Mouse (Mus musculus) retina, adult 2 months (tissue): Measurements from ENCODE around the gene Irx2.

Experiments
- DNase-seq: peaks from one replicate; pipeline ENCODE4 v3.0.0-alpha.2; 2012; ENCODE audit warnings: low read depth, low spot score

Gene Irx2

GRCm38 (mm10) chr13:72628462-72628916 lies at the start of gene Irx2:
TSS of gene Irx2 (plus strand) at chr13:72628820.
- DNase-seq: no peak

- DNase-seq: no peak
Measured at GRCm38 (mm10) chr13:72581276-72581675, 47.3 kb upstream of the Irx2 start.

GRCm38 (mm10) chr13:72592526-72592925 lies 36.1 kb upstream of the Irx2 start:
- no peak for DNase-seq

GRCm38 (mm10) chr13:72593310-72593709 lies 35.3 kb upstream of the Irx2 start:
- DNase-seq: no peak

- no peak for DNase-seq
Measured at GRCm38 (mm10) chr13:72593710-72594111, 34.9 kb upstream of the Irx2 start.

GRCm38 (mm10) chr13:72599254-72599653 lies 29.4 kb upstream of the Irx2 start:
- DNase-seq: no peak

GRCm38 (mm10) chr13:72608706-72609105 lies 19.9 kb upstream of the Irx2 start:
- DNase-seq: no peak

GRCm38 (mm10) chr13:72610277-72610676 lies 18.3 kb upstream of the Irx2 start:
- no peak for DNase-seq

- DNase-seq: no peak
Measured at GRCm38 (mm10) chr13:72623926-72624846, 4.4 kb upstream of the Irx2 start.

- DNase-seq: no peak
Measured at GRCm38 (mm10) chr13:72624847-72625170, 3.8 kb upstream of the Irx2 start.

- no peak for DNase-seq
Measured at GRCm38 (mm10) chr13:72625236-72625950, 3.2 kb upstream of the Irx2 start.

GRCm38 (mm10) chr13:72627391-72628321 lies 964 bp upstream of the Irx2 start:
- no peak for DNase-seq

- DNase-seq: no peak
Measured at GRCm38 (mm10) chr13:72628935-72629631, 463 bp downstream of the Irx2 start.

GRCm38 (mm10) chr13:72629806-72630205 lies 1.2 kb downstream of the Irx2 start:
- DNase-seq: no peak

- no peak for DNase-seq
Measured at GRCm38 (mm10) chr13:72630501-72631372, 2.1 kb downstream of the Irx2 start.

GRCm38 (mm10) chr13:72631373-72632021 lies 2.9 kb downstream of the Irx2 start:
- no peak for DNase-seq

GRCm38 (mm10) chr13:72632361-72632760 lies 3.7 kb downstream of the Irx2 start:
- no peak for DNase-seq

- DNase-seq: no peak
Measured at GRCm38 (mm10) chr13:72633097-72633496, 4.5 kb downstream of the Irx2 start.

- DNase-seq: no peak
Measured at GRCm38 (mm10) chr13:72634752-72635315, 6.2 kb downstream of the Irx2 start.
